Mouse (Mus musculus) monocyte, adult 5-6 weeks (primary cell): ENCODE results near the gene Fyb2. TPM values are rescaled to one million over a fixed set of nuclear protein-coding genes. Genes with fewer than 3 reads are reported as not detected.
"Not testable (repeated sequence)": the region's sequence is repeated elsewhere in the genome, so short reads cannot be mapped to it uniquely, and the experiment has no call there.

ENCODE experiments used
- ATAC-seq: fragments of 153-309, 156-312 bp; replicated peaks from 2 replicates; pipeline ENCODE4 v1.8.0; 2017; ENCODE audit warnings: mild to moderate bottlenecking; ENCODE audit not compliant: low TSS enrichment, insufficient number of reproducible peaks, severe bottlenecking, poor library complexity, low FRiP score
- total RNA-seq: library from RNA; stranded (forward); fragments of 200-1000, 200-491, 200-594 nt; gene quantifications from 3 replicates; pipeline ENCODE4 v1.2.3, GENCODE M21; 2017

Gene Fyb2
- total RNA-seq, 1 experiment from 2014 or later = not detected

DNA sequence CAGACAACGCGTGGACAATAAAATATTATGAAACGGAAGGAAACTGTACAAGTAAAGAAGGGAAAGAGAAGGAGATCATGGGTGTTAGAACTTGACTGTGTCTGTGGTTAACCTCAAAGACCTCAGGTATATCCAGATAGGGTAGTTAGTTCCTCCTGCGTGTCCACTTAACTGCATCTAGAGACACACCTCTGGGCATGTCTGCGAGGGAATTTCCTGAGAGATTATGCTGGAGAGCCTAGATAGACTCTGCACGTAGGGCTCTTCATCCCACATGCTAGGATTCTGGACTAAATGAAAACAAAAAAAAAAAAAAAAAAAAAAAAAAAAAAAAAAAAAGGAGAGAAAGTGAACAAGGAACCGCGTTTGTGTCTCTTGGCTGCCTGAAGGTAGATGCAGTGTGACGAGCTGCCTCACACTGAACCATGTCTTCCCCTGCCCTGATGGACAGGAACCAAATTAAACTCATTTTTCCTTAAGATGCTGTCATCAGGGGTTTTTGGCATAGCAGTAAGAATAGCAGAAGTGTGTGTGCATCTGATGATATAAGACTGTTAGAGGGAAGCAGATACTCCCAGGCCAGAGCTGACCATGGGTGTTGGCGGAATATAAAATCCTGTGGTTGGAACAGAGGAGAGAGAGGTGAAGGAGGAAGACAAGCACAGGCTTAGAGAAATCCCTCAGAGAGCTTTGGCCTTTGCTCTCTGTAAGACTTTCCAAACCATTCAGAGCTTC is 80.1 kb downstream of the Fyb2 start:
- no peak for ATAC-seq

DNA sequence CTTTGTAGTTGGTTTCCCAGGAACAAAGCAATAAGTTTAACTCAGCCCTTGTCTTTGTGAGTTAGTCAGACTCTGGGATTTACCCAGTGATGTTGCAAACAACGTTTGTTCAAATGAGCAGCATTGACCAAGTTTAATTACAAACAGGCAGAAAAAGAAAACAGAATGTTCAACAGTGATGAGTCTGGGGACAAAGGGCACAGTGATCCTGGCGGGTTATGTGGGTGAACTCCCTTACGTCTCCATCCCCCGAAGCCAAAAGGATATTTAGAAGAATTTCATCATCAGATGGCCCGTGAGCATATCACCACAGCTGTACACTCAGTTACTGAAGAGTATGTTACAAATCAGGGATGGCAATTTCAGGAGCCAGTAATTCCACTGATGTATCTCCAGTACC is 86.4 kb downstream of the Fyb2 start:
- ATAC-seq = no peak

DNA sequence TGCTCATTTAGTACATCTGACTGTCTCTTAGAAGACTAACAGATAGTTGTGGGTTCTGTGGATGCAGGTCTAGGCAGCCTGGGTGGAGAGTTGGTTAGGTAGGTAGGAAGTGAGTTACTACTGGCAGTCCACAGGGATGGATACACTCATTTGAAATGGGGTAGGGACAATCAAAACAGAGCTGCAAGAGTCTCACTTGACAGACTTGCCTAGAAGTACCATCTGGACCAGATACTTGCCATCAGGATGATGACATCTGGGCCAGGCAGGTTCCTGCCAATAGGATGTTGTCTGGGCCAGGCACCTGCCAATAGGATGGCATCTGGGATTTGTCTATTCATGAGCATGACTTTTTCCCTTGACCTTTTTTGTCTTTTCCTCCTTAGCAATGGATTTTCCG is 88.5 kb downstream of the Fyb2 start:
- no peak for ATAC-seq

DNA sequence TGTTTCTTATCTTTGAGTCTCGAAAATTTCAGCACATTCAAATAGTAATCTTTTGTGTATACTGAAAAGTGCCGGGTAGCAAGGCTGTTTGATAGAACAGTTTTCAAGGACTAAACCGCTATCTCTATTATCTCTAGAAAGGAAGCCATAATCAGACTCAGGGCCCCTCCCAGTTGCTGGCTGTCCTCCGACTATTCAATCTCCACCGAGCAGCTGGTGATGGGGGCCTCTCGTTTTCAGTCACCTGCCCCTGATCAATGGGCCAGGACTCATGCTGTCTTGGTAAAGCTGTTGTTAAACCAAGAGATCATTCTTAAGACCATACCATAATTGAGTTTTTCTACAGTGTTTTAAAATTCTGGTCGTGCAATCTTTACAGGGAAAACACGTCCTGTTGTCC is 90.9 kb downstream of the Fyb2 start:
- no peak for ATAC-seq

DNA sequence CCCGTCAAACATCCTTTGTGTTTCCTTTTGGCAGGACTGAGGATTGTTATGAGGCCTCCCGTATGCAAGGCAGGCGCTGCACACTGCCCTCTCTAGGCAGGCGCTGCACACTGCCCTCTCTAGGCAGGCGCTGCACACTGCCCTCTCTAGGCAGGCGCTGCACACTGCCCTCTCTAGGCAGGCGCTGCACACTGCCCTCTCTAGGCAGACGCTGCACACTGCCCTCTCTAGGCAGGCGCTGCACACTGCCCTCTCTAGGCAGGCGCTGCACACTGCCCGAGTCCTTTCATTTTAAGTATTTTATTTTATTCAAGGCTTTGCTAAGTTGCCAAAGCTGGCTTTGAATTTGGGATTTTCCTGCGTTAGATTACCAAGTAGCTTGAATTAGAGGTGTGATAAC is 91.4 kb downstream of the Fyb2 start:
- ATAC-seq = not testable (repeated sequence)

DNA sequence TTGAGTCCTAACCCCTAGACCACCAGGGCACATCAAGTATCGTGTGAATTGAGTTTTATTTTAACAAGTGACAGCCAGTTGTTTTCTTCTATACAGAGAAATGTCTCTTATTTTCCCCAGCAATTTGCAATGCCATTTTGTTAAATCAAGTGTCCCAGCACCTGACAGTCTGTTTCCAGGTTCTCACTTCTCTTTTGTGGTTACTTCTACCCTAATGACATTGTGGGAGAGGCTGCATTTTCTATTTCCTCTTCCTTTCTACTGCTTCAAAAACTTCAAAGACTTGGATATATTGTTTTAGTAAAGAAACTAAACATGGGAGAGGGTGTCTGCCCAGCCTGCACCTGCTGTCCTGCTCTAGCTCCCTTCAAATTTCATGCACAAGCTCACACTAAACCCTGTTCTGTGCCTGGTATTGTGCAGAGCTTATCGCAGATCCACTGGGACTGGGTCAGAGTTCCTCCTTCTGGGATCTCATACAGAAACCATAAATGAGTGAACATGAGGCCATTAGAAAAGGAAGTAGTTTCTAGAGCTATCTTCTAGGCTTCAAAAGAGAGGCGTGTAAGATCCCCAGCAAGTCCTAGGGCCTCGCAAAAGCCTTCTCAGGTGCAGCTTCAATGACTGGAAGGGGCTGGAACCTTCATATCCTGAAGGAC is 94.2 kb downstream of the Fyb2 start:
- no peak for ATAC-seq

DNA sequence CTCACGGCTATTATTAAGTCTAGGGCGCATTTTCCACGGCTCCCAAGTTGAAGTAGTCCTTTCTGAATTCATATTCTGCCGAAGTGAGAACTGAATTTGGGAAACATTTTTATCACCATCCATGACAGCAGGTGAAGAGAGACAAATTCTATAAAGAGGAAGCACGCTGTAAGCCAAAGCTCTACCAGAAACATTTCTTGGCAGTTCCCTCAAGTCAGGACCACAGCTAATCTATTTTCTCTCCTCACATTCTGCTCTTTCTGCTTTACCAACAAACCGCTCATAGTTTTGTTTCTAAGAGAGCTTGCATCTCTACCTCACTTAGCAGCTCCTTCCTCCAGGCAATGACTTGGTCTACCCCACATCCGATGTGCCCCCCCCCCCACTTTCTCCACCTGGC is 100.5 kb downstream of the Fyb2 start:
- ATAC-seq = no peak

DNA sequence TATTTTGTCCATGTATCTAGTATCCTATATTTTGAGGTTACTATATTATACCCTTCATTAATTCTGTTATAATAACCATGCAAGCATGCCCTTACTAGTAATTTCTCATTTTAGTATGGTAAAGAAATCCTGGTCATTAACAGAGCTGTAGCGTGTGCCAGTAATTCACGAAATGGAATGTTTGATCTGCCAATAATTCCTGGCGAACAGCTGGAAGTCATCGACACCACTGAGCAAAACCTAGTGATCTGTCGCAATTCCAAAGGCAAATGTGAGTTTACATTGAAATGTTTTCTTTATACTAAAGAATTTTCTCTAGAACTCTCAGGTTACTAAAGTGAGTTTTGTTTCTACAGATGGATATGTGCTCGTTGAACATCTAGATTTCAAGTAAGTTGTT is 102.2 kb downstream of the Fyb2 start:
- ATAC-seq = no peak

DNA sequence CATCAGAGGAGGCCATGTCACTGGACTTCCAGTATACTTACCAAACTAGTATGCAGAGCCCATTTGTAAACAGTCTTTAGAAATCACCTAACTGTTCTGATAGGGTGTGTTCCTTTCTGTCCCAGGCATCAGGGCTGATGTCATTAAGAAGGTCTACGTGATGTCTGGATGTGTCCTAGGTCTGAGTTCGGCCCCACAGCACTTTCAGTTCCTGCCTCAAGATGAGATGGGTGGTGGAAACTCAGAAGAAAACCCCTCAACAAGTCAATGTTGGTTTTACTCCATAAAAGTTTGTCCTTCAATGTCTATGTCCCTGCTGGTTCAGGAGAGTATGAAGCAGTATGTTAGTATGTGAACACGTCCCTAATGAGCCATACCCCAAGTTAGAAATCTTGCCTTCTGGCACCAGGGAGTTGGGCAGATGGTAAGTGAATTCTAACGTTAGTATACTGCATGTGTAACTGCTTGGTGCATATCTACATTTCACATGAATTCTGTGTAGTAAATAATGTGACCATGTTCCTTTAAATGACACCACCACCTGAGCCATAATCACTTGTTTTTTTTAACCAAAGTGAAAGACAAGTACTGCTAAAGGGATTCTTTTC is 102.9 kb downstream of the Fyb2 start:
- ATAC-seq = no peak

DNA sequence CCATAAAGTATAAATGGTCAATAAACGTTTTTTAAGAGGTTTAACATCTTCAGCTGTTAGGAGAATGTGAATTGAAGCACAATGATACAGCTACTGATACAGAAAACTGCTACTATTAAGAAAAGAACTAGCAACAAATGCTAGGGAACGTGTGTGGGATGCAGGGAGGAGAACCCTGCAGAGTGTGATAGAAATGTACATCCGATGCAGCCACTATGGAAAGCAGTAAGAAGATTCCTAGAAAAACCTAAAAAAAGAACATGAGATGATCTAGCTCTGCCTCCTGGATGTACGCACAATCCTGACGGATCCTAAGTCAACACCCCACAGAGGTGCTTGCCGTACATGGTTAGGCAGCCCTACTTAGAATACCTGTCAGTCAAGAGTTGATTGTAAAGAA is 114.0 kb downstream of the Fyb2 start:
- no peak for ATAC-seq

DNA sequence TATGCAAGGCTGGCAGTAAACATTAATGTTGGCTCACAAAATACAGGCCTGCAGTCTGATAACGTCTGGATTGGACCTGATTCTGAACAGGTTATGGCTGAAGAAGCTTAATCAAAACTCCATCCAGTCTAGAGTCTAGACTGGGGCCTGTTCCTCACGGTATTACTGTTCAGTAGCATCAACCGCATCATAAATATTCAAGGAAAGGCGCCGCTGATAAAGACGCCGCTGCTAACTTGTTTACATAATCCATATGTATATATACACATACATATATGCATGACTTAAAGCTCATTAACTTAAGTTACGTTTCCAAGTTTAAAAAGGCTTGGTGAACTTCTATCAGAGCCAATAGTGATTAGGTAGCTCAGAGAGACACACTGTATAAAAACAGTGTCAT is 117.8 kb downstream of the Fyb2 start:
- no peak for ATAC-seq

DNA sequence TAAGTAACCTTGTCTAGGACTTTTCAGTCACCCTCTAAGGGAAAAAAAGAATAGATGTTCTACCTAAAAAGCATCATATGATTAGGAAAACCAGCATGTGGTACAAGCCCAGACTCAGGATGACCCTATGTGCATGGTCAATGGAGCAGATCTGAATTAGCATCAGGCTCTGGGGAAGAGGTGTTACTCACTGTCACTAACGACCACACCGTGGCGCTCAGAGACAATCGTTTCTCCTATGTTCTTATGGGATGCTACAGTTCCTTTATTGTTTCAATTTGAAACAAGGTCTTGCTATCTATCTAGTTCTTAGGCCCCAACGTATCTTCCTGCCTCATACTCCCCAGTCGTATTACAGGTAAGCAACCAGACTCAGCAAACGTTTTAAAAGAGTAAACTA is 119.9 kb downstream of the Fyb2 start:
- no peak for ATAC-seq

DNA sequence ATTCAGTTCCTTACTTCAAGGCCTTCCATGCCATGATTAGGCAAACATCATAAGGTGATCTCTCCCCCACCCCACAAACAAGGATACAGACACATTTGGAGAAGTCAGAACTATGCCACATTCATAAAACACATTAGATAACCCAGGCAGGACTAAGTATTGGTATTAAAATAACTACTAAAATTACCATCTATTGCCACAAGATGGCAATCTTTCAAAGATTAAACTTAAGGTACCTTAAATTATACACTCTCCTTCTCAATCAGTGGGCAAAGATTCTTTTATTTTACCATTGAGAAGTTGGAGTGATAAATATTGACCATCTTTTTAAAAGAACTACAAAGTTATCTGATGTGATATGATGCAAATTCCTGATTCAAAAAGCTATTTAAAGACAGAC is 121.0 kb downstream of the Fyb2 start:
- no peak for ATAC-seq

DNA sequence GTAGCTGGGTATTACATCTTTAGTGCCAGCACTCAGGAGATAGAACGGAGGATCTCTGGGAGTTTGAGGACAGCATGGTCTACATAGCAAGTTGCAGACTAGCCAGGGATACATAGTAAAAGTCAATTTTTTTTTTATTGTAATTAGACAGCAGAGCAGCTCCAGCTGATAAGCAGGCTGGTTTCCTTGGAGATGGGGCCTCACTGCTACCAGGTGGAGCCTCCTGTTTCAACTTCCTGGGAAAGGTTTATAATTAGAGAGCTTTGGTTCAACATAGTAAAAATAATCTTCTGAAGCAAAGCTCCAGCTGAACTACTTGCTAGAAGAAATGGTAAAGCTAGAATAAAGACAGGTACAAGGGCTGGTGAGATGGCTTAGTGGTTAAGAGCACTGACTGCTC is 136.8 kb downstream of the Fyb2 start:
- ATAC-seq = no peak

DNA sequence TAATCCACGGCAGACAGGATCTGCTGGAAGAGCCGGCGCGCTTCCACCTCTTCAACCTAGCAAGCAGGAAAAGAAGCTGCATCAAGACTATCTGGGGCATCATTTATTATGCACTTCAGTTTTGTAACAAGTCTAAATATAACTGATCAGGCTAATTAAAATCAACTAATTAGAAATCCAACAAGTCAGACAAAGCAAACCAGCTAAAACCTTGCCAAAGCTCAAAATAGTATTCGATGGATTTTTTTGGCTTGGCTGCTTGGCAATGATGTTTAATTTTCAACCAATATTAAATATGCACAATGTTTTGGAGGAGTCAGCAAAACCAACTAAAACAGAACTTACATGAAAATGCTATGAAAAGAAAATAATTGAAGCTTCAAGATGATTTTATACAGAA is 138.0 kb downstream of the Fyb2 start:
- ATAC-seq = no peak

Other genes with a start within 250 kb of the Fyb2 start
- not detected in 3 replicates for gene C8b, start 147.1 kb upstream of the Fyb2 start, total RNA-seq
- gene Gm17662, start 56.1 kb upstream of the Fyb2 start, total RNA-seq = not detected in 3 replicates
- 0.53 TPM in 1 of 3 replicates, not detected in the others for gene C8a, start 37.1 kb upstream of the Fyb2 start, total RNA-seq
- gene Prkaa2, start 196.4 kb downstream of the Fyb2 start, total RNA-seq = 0.29 TPM in 1 of 3 replicates, not detected in the others
- gene Plpp3, start 243.9 kb downstream of the Fyb2 start, total RNA-seq = 0.49 to 0.57 TPM in 2 of 3 replicates, not detected in the other